31 mouse cellular contexts compared by ENCODE assay signal in the genomic region with DNA sequence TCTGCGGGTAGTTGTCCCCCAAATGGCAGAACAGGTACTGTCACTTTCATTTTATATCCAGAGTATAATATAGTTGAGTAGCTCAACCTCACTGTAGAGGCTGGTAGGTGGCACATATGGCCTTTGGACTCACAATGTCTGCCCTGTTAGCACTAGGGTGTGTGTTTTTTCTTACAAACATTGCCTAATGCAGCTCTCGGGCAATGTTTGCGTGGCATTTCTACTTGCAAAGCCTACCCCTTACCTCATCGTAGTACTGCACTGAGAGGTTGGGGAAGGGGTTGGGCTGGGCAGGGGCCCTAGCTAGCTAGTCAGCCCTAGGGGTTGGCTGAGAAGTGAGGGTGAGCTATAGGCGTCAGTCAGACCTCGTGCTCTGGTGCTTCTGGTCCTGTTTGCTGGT. TPM values are rescaled to one million over a fixed set of nuclear protein-coding genes. Genes with fewer than 3 reads are reported as not detected.
DNase-seq lines count a peak whose midpoint lies in the region; ATAC-seq and TF ChIP-seq lines count a peak whose summit lies in the region.
"Had no signal": no experiment of that assay in that cellular context is flagged by ENCODE, and none has a peak within 500 bp of the region (broad histone marks: within the 10 kb centered on the region; RNA-seq: fewer than 3 reads in every experiment).

No protein-coding gene starts in this region.

- no peak overlapping the region for H3K4me3 ChIP-seq in kidney, postnatal 0 days (replicated peaks; ENCODE audit: low read depth, low read length)
- no peak overlapping the region for H3K4me3 ChIP-seq in kidney, embryonic 14.5 days (ENCODE audit: low read length)
- no peak overlapping the region for H3K4me3 ChIP-seq in liver, embryonic 15.5 days (replicated peaks)
- no peak overlapping the region for H3K4me3 ChIP-seq in stomach, embryonic 16.5 days (replicated peaks; ENCODE audit: low read length)
- H3K4me3 ChIP-seq in forebrain, embryonic 11.5 days (ENCODE audit: low read depth, low read length): no peak overlapping the region
- H3K4me3 ChIP-seq: embryonic facial prominence, embryonic 13.5 days; erythroblast, embryonic 14.5 days; heart, embryonic 12.5 days; limb, embryonic 15.5 days; megakaryocyte, embryonic 14.5 days; neural tube, embryonic 12.5 days had no signal

- no peak overlapping the region for H3K9ac ChIP-seq in kidney, postnatal 0 days (ENCODE audit: low read depth, low read length)
- H3K9ac ChIP-seq in kidney, embryonic 14.5 days (ENCODE audit: low read depth, low read length): no peak overlapping the region
- no peak overlapping the region for H3K9ac ChIP-seq in liver, embryonic 15.5 days
- no peak overlapping the region for H3K9ac ChIP-seq in stomach, embryonic 16.5 days (ENCODE audit: low read length)
- H3K9ac ChIP-seq in forebrain, embryonic 11.5 days (ENCODE audit: low read length): no peak overlapping the region
- H3K9ac ChIP-seq: embryonic facial prominence, embryonic 13.5 days; heart, embryonic 12.5 days; limb, embryonic 15.5 days; neural tube, embryonic 12.5 days had no signal

- H3K36me3 ChIP-seq in kidney, postnatal 0 days (ENCODE audit: insufficient read depth, low read length): no peaks in the 10 kb centered on the region
- no peaks in the 10 kb centered on the region for H3K36me3 ChIP-seq in kidney, embryonic 14.5 days (ENCODE audit: control insufficient read depth, insufficient read depth, low read length)
- no peaks in the 10 kb centered on the region for H3K36me3 ChIP-seq in liver, embryonic 15.5 days (replicated peaks)
- H3K36me3 ChIP-seq in stomach, embryonic 16.5 days (ENCODE audit: control insufficient read depth, insufficient read depth, low read length): no peaks in the 10 kb centered on the region
- H3K36me3 ChIP-seq in forebrain, embryonic 11.5 days (ENCODE audit: control insufficient read depth, insufficient read depth, low read length): no peaks in the 10 kb centered on the region
- H3K36me3 ChIP-seq: embryonic facial prominence, embryonic 13.5 days; limb, embryonic 15.5 days; neural tube, embryonic 12.5 days had no signal

- H3K27me3 ChIP-seq in kidney, postnatal 0 days (ENCODE audit: insufficient read depth, low read length): no peaks in the 10 kb centered on the region
- no peaks in the 10 kb centered on the region for H3K27me3 ChIP-seq in kidney, embryonic 14.5 days (ENCODE audit: control insufficient read depth, insufficient read depth, low read length)
- H3K27me3 ChIP-seq in liver, embryonic 15.5 days: no peaks in the 10 kb centered on the region
- no peaks in the 10 kb centered on the region for H3K27me3 ChIP-seq in stomach, embryonic 16.5 days (ENCODE audit: control insufficient read depth, insufficient read depth, low read length)
- H3K27me3 ChIP-seq in forebrain, embryonic 11.5 days (ENCODE audit: control insufficient read depth, insufficient read depth, low read length): no peaks in the 10 kb centered on the region
- H3K27me3 ChIP-seq: embryonic facial prominence, embryonic 13.5 days; heart, embryonic 12.5 days; limb, embryonic 15.5 days; neural tube, embryonic 12.5 days had no signal

- H3K4me2 ChIP-seq in kidney, postnatal 0 days (ENCODE audit: low read length): no peak overlapping the region
- H3K4me2 ChIP-seq in kidney, embryonic 14.5 days (replicated peaks; ENCODE audit: low read depth, low read length): no peak overlapping the region
- peak overlapping the region; percentile 23 for H3K4me2 ChIP-seq in liver, embryonic 15.5 days
- H3K4me2 ChIP-seq in stomach, embryonic 16.5 days (ENCODE audit: low read depth, low read length): no peak overlapping the region
- no peak overlapping the region for H3K4me2 ChIP-seq in forebrain, embryonic 11.5 days (ENCODE audit: low read depth, low read length, severe bottlenecking)
- H3K4me2 ChIP-seq: embryonic facial prominence, embryonic 13.5 days; heart, embryonic 12.5 days; limb, embryonic 15.5 days; neural tube, embryonic 12.5 days had no signal

- H3K9me3 ChIP-seq in kidney, postnatal 0 days (replicated peaks; ENCODE audit: low read length): no peaks in the 10 kb centered on the region
- H3K9me3 ChIP-seq in kidney, embryonic 14.5 days (ENCODE audit: control insufficient read depth, low read length): no peaks in the 10 kb centered on the region
- H3K9me3 ChIP-seq in liver, embryonic 15.5 days (replicated peaks): no peaks in the 10 kb centered on the region
- H3K9me3 ChIP-seq in stomach, embryonic 16.5 days (replicated peaks; ENCODE audit: control insufficient read depth, low read length): no peaks in the 10 kb centered on the region
- H3K9me3 ChIP-seq in forebrain, embryonic 11.5 days (ENCODE audit: control insufficient read depth, low read length): no peaks in the 10 kb centered on the region
- H3K9me3 ChIP-seq: embryonic facial prominence, embryonic 13.5 days; heart, embryonic 12.5 days; limb, embryonic 15.5 days; neural tube, embryonic 12.5 days had no signal

- WGBS in kidney, postnatal 0 days: 76% methylated on average over 6 of the region's 6 CpGs
- WGBS in kidney, embryonic 14.5 days: 85% methylated on average over 6 of the region's 6 CpGs
- 71% methylated on average over 6 of the region's 6 CpGs for WGBS in liver, embryonic 15.5 days (ENCODE audit: insufficient replicate concordance)
- 74% methylated on average over 6 of the region's 6 CpGs for WGBS in stomach, embryonic 16.5 days
- WGBS in forebrain, embryonic 11.5 days: 89% methylated on average over 6 of the region's 6 CpGs

- ATAC-seq in kidney, postnatal 0 days (replicated peaks; ENCODE audit: low FRiP score, low read depth): 0 out of 2 replicates have a peak, but pooled peaks have one; percentile 21
- ATAC-seq in kidney, embryonic 14.5 days (ENCODE audit: low FRiP score, low TSS enrichment): no peak
- ATAC-seq in liver, embryonic 15.5 days (ENCODE audit: insufficient read depth): peak; percentile 81
- peak; percentile 80; the same call in 1 of the 2 replicates for ATAC-seq in stomach, embryonic 16.5 days (ENCODE audit: insufficient read depth, low FRiP score)
- ATAC-seq in forebrain, embryonic 11.5 days (replicated peaks; ENCODE audit: low FRiP score): no peak
- ATAC-seq: activated CD4-positive, CD25-positive, alpha-beta regulatory T cell, adult 4 months; forebrain, embryonic 14.5 days had no signal

- H3K4me1 ChIP-seq in kidney, postnatal 0 days (replicated peaks; ENCODE audit: insufficient read depth, low read length): peaks cover 9% of the 10 kb centered on the region; the same call in 1 of the 2 replicates
- H3K4me1 ChIP-seq in kidney, embryonic 14.5 days (ENCODE audit: control insufficient read depth, insufficient read depth, low read length): peaks cover 11% of the 10 kb centered on the region
- H3K4me1 ChIP-seq in liver, embryonic 15.5 days (replicated peaks): peaks cover 10% of the 10 kb centered on the region; the same call in 1 of the 2 replicates
- peaks cover 10% of the 10 kb centered on the region for H3K4me1 ChIP-seq in stomach, embryonic 16.5 days (ENCODE audit: control insufficient read depth, insufficient read depth, low read length)
- H3K4me1 ChIP-seq in forebrain, embryonic 11.5 days (replicated peaks; ENCODE audit: control insufficient read depth, insufficient read depth, low read length): no peaks in the 10 kb centered on the region

- no peak for TF ChIP-seq CTCF in kidney, postnatal 0 days (IDR thresholded peaks at IDR 0.05; ENCODE audit: low read depth)

- no peak overlapping the region for H3K27ac ChIP-seq in kidney, postnatal 0 days
- no peak overlapping the region for H3K27ac ChIP-seq in kidney, embryonic 14.5 days (ENCODE audit: low read depth, low read length)
- H3K27ac ChIP-seq in liver, embryonic 15.5 days (replicated peaks): peak overlapping the region; percentile 70
- peak overlapping the region; percentile 50 for H3K27ac ChIP-seq in stomach, embryonic 16.5 days (ENCODE audit: low read length)
- H3K27ac ChIP-seq in forebrain, embryonic 11.5 days (ENCODE audit: low read depth, low read length): no peak overlapping the region
- H3K27ac ChIP-seq: embryonic facial prominence, embryonic 13.5 days; limb, embryonic 15.5 days; neural tube, embryonic 12.5 days had no signal

- no peak for DNase-seq in kidney, postnatal 0 days (ENCODE audit: low spot score)
- peak; percentile 29 for DNase-seq in liver
- no peak for DNase-seq in cerebellum, adult 9-10 months
- no peak for DNase-seq in forebrain, embryonic 11.5 days (ENCODE audit: low spot score)
- DNase-seq in frontal cortex, postnatal 10 days (ENCODE audit: low spot score in 2 of 2): no peak
- DNase-seq: adrenal gland, adult 8-10 months; cerebellum, adult 11-12 months; cerebellum, postnatal 25 days; gastrocnemius, postnatal 14 days; heart, adult 11 months; heart, postnatal 10 days; kidney, adult 2 months; kidney, postnatal 14 days; left cerebral cortex, postnatal 4 days; lung, postnatal 36 days; midbrain, embryonic 14.5 days; right cerebral cortex, postnatal 14 days; spleen, adult 18-20 months; thymus, adult 2 months; thymus, postnatal 4 days had no signal

RNA-seq across cellular contexts. Expression of gene Itsn1, which starts 18.5 kb away (rescaled TPM):
- polyA plus RNA-seq in kidney, postnatal 0 days (2015; fragmentation: Nextera tagmentation; extraction: Ambion mirVana): 14.4 and 15.7 TPM in 2 replicates
- 18.8 and 27.7 TPM in 2 replicates for polyA plus RNA-seq in kidney, embryonic 14.5 days (2014; fragmentation: Nextera tagmentation; extraction: Ambion mirVana)
- 46.4 and 50.4 TPM in 2 replicates for polyA plus RNA-seq in liver, embryonic 15.5 days (2015; fragmentation: Nextera tagmentation; extraction: Ambion mirVana)
- polyA plus RNA-seq in stomach, embryonic 16.5 days (2015; fragmentation: Nextera tagmentation; extraction: Ambion mirVana): 16.8 and 18.1 TPM in 2 replicates
- polyA plus RNA-seq in forebrain, embryonic 11.5 days (2014; fragmentation: Nextera tagmentation; extraction: Ambion mirVana): 55.2 and 60.2 TPM in 2 replicates

RNA-seq across cellular contexts. Expression of gene Cryzl1, which starts 18.8 kb away (rescaled TPM):
- 74.6 and 74.8 TPM in 2 replicates for polyA plus RNA-seq in kidney, postnatal 0 days (2015; fragmentation: Nextera tagmentation; extraction: Ambion mirVana)
- polyA plus RNA-seq in kidney, embryonic 14.5 days (2014; fragmentation: Nextera tagmentation; extraction: Ambion mirVana): 77.3 and 82.4 TPM in 2 replicates
- 33.5 and 33.7 TPM in 2 replicates for polyA plus RNA-seq in liver, embryonic 15.5 days (2015; fragmentation: Nextera tagmentation; extraction: Ambion mirVana)
- 62.2 and 69.9 TPM in 2 replicates for polyA plus RNA-seq in stomach, embryonic 16.5 days (2015; fragmentation: Nextera tagmentation; extraction: Ambion mirVana)
- polyA plus RNA-seq in forebrain, embryonic 11.5 days (2014; fragmentation: Nextera tagmentation; extraction: Ambion mirVana): 73.6 and 83.6 TPM in 2 replicates

RNA-seq across cellular contexts. Expression of gene Donson, which starts 59.0 kb away (rescaled TPM):
- polyA plus RNA-seq in kidney, postnatal 0 days (2015; fragmentation: Nextera tagmentation; extraction: Ambion mirVana): 10.6 and 12.6 TPM in 2 replicates
- polyA plus RNA-seq in kidney, embryonic 14.5 days (2014; fragmentation: Nextera tagmentation; extraction: Ambion mirVana): 21.1 and 25.6 TPM in 2 replicates
- polyA plus RNA-seq in liver, embryonic 15.5 days (2015; fragmentation: Nextera tagmentation; extraction: Ambion mirVana): 32.8 and 34.7 TPM in 2 replicates
- 11.7 and 16.9 TPM in 2 replicates for polyA plus RNA-seq in stomach, embryonic 16.5 days (2015; fragmentation: Nextera tagmentation; extraction: Ambion mirVana)
- 42.1 and 42.7 TPM in 2 replicates for polyA plus RNA-seq in forebrain, embryonic 11.5 days (2014; fragmentation: Nextera tagmentation; extraction: Ambion mirVana)

Comparison
In these comparisons a context has a peak if more than half of its experiments do, and no peak if none do; other contexts are left out.
1. ATAC-seq: peak in kidney, postnatal 0 days (single experiment), liver, embryonic 15.5 days (single experiment) and stomach, embryonic 16.5 days (single experiment); none in kidney, embryonic 14.5 days (single experiment) and forebrain, embryonic 11.5 days (single experiment).
2. H3K27ac ChIP-seq: peak in liver, embryonic 15.5 days (single experiment) and stomach, embryonic 16.5 days (single experiment); none in kidney, postnatal 0 days (single experiment), kidney, embryonic 14.5 days (single experiment) and forebrain, embryonic 11.5 days (single experiment).